Mouse (Mus musculus): ENCODE data around the gene Astn1. TPM values are rescaled to one million over a fixed set of nuclear protein-coding genes. Genes with fewer than 3 reads are reported as not detected.

Astn1 gene
- polyA plus RNA-seq, 1 experiment: 0.02 TPM

DNA sequence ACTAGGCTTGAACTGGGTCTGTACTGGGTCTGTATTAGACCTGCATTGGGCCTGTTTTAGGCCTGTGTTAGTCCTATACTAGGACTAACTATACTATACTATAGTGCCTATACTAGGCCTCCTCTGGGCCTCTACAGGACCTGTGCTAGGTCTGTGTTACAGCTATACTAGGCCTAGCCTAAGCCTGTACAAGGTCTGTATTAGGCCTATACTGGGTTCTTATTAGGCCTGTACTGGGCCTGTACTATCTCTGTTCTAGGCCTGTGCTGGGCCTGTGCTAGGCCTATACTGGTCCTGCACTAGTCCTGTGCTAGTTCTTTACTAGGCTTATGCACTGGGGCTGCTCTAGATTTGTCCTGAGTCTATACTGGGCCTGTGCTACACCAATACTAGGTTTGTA lies 90.6 kb downstream of the Astn1 start:
- DNase-seq (ENCODE audit: low read depth in 1 of 2, low spot score in 2 of 2): no peak
- Histone ChIP-seq H3K4me3 (ENCODE audit: extremely low read depth, insufficient read depth, insufficient read length) (no peak overlapping the region), H3K4me1 (ENCODE audit: control insufficient read depth, insufficient read depth, insufficient read length) (no peaks in the 10 kb centered on the region), H3K27me3 (ENCODE audit: control insufficient read depth, insufficient read depth, low read length) (no peaks in the 10 kb centered on the region), H3K36me3 (ENCODE audit: control insufficient read depth, insufficient read depth, low read length) (no peaks in the 10 kb centered on the region), H3K27ac (ENCODE audit: insufficient read depth, low read length) (no peak overlapping the region)
- TF ChIP-seq CTCF (IDR thresholded peaks at IDR 0.05; ENCODE audit: extremely low read depth, insufficient read depth, insufficient read length, insufficient replicate concordance) (no peak), POLR2A (IDR thresholded peaks at IDR 0.05; ENCODE audit: low read depth, low read length) (no peak)

DNA sequence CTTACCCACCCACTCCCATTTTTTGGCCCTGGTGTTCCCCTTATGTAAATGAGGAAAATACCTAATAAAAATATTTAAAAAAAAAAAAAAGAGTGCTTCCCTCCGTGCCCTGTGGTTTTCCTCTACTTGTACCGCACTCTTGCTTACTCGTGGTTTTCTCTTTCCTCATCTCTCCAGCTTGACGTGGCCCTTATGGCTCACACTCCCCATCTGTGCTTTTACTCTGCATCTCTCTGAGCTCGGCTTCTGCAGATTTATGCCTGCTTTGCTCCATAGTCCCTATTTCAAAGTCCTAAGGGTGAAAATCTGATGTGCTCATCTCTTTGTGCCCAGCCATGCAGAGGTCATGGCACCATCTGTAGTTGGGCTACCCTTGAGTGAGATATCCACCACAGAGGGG lies 91.5 kb downstream of the Astn1 start:
- WGBS: 28% methylated on average over 5 of the region's 5 CpGs
- Histone ChIP-seq H3K4me1 (ENCODE audit: control insufficient read depth, insufficient read depth, insufficient read length) (no peaks in the 10 kb centered on the region), H3K4me3 (ENCODE audit: extremely low read depth, insufficient read depth, insufficient read length) (no peak overlapping the region), H3K36me3 (ENCODE audit: control insufficient read depth, insufficient read depth, low read length) (no peaks in the 10 kb centered on the region), H3K27me3 (ENCODE audit: control insufficient read depth, insufficient read depth, low read length) (no peaks in the 10 kb centered on the region), H3K27ac (ENCODE audit: insufficient read depth, low read length) (no peak overlapping the region)
- TF ChIP-seq POLR2A (IDR thresholded peaks at IDR 0.05; ENCODE audit: low read depth, low read length): no peak
- no peak for TF ChIP-seq CTCF (IDR thresholded peaks at IDR 0.05; ENCODE audit: extremely low read depth, insufficient read depth, insufficient read length, insufficient replicate concordance)
- no peak for DNase-seq (ENCODE audit: low read depth in 1 of 2, low spot score in 2 of 2)

DNA sequence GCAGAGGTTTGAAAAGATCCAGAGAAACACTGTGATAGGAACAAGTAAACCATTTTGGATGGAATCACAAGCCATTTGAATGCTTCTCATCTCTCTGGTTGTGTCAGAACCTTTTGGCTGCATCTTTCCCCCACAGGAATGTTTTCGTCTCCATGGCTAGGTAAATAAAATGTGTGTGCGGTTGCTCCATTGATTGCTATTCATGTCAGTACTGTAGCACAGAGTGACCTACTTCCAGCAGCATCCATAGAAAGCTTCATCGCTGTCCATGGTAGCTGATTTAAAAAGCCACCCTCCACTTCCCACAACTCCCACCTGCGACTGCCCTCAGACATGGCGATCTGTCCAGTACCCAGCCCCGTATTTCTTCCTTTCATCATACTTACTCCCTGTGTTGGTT lies 101.9 kb downstream of the Astn1 start:
- WGBS: 78% methylated on average over 6 of the region's 6 CpGs
- no peak for TF ChIP-seq CTCF (IDR thresholded peaks at IDR 0.05; ENCODE audit: extremely low read depth, insufficient read depth, insufficient read length, insufficient replicate concordance)
- no peaks in the 10 kb centered on the region for H3K4me1 ChIP-seq (ENCODE audit: control insufficient read depth, insufficient read depth, insufficient read length)
- no peaks in the 10 kb centered on the region for H3K36me3 ChIP-seq (ENCODE audit: control insufficient read depth, insufficient read depth, low read length)
- no peak overlapping the region for H3K27ac ChIP-seq (ENCODE audit: insufficient read depth, low read length)
- DNase-seq (ENCODE audit: low read depth in 1 of 2, low spot score in 2 of 2): no peak
- H3K27me3 ChIP-seq (ENCODE audit: control insufficient read depth, insufficient read depth, low read length): no peaks in the 10 kb centered on the region
- no peak overlapping the region for H3K4me3 ChIP-seq (ENCODE audit: extremely low read depth, insufficient read depth, insufficient read length)

DNA sequence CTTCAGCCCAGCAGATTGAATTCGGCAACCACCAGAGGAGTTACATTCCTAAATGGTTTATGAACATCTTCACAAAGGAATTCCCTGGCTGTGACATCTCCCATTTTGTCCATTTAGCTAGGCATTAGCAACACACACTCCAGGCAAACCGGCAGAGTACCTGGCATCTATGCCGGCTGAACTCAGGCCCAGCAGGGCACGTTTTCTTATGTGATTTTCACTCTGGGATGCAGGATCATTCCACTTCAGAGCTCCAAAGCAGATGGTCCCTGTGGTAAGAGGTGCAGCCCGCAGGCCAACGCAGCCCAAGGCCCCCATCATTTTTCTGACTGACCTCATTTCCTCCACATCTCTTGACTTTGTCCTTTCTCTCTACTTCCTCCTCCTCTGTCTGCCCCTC lies 103.2 kb downstream of the Astn1 start:
- no peak for TF ChIP-seq CTCF (IDR thresholded peaks at IDR 0.05; ENCODE audit: extremely low read depth, insufficient read depth, insufficient read length, insufficient replicate concordance)
- no peak for TF ChIP-seq POLR2A (IDR thresholded peaks at IDR 0.05; ENCODE audit: low read depth, low read length)
- no peaks in the 10 kb centered on the region for H3K36me3 ChIP-seq (ENCODE audit: control insufficient read depth, insufficient read depth, low read length)
- H3K27me3 ChIP-seq (ENCODE audit: control insufficient read depth, insufficient read depth, low read length): no peaks in the 10 kb centered on the region
- H3K4me1 ChIP-seq (ENCODE audit: control insufficient read depth, insufficient read depth, insufficient read length): no peaks in the 10 kb centered on the region
- WGBS: 60% methylated on average over 6 of the region's 6 CpGs
- no peak overlapping the region for H3K27ac ChIP-seq (ENCODE audit: insufficient read depth, low read length)
- no peak overlapping the region for H3K4me3 ChIP-seq (ENCODE audit: extremely low read depth, insufficient read depth, insufficient read length)
- DNase-seq (ENCODE audit: low read depth in 1 of 2, low spot score in 2 of 2): no peak

DNA sequence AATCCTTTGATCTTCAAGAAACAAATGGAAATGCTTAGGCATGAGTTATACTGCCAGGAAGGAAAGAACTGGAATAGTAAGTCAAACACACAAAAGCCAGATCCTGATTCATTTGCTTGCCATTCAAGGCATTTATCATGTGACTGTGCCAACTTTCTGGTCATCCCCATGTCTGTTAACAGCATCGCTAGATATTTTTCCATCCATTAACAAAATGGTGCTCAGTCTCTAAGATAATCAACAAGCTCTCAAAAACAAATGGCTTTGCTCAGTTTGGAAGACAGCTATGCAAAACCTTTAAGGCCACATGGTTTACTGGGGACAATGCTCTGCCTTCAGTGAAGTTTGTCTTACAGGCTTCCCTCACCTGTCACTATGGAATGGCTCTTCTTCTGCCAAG lies 115.8 kb downstream of the Astn1 start:
- no peaks in the 10 kb centered on the region for H3K4me1 ChIP-seq (ENCODE audit: control insufficient read depth, insufficient read depth, insufficient read length)
- H3K36me3 ChIP-seq (ENCODE audit: control insufficient read depth, insufficient read depth, low read length): no peaks in the 10 kb centered on the region
- H3K27me3 ChIP-seq (ENCODE audit: control insufficient read depth, insufficient read depth, low read length): no peaks in the 10 kb centered on the region
- DNase-seq (ENCODE audit: low read depth in 1 of 2, low spot score in 2 of 2): no peak
- TF ChIP-seq POLR2A (IDR thresholded peaks at IDR 0.05; ENCODE audit: low read depth, low read length) (no peak), CTCF (IDR thresholded peaks at IDR 0.05; ENCODE audit: extremely low read depth, insufficient read depth, insufficient read length, insufficient replicate concordance) (no peak)
- WGBS: 87% methylated on average over 1 of the region's 1 CpGs
- no peak overlapping the region for H3K27ac ChIP-seq (ENCODE audit: insufficient read depth, low read length)
- no peak overlapping the region for H3K4me3 ChIP-seq (ENCODE audit: extremely low read depth, insufficient read depth, insufficient read length)

DNA sequence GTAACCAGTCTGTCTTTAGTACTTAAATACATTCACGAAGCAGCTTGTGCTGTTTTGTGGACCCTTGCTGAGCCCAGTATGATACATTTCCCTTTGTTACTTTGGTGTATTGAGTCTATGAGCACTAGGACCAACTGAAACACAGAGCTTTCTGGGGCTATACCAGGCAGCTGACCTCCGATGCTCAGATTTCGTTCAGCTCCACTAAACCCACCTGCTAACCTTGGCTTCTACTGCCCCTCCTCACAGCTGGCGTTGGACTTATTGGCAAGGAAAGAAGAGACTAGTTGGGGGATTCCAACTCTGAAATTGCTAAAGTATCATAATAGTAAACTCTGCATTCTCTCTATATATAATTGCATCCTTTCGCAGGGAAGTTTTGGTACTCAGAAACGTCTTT lies 118.2 kb downstream of the Astn1 start:
- no peaks in the 10 kb centered on the region for H3K36me3 ChIP-seq (ENCODE audit: control insufficient read depth, insufficient read depth, low read length)
- H3K4me3 ChIP-seq (ENCODE audit: extremely low read depth, insufficient read depth, insufficient read length): no peak overlapping the region
- TF ChIP-seq POLR2A (IDR thresholded peaks at IDR 0.05; ENCODE audit: low read depth, low read length) (no peak), CTCF (IDR thresholded peaks at IDR 0.05; ENCODE audit: extremely low read depth, insufficient read depth, insufficient read length, insufficient replicate concordance) (no peak)
- no peaks in the 10 kb centered on the region for H3K4me1 ChIP-seq (ENCODE audit: control insufficient read depth, insufficient read depth, insufficient read length)
- no peak for DNase-seq (ENCODE audit: low read depth in 1 of 2, low spot score in 2 of 2)
- no peak overlapping the region for H3K27ac ChIP-seq (ENCODE audit: insufficient read depth, low read length)
- H3K27me3 ChIP-seq (ENCODE audit: control insufficient read depth, insufficient read depth, low read length): no peaks in the 10 kb centered on the region
- WGBS: 81% methylated on average over 6 of the region's 6 CpGs

DNA sequence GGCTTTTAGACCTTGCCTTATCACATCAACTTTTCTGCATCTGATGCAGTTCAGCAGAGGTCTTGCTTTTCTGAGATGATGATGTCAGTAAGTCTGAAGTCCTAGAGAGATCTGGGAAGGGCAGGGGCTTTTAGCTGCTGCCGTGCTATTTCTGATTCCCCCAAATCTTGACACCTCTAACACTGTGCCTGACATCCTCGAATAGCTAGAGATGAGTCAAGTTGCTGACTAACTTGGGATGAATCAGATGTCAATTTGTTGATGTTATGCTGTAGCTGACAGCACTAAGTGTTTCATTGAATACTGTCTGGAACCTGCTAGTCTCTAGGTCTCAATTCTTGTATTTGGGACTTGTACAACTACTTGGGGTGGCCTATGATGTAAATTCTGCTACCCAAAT lies 121.7 kb downstream of the Astn1 start:
- Histone ChIP-seq H3K36me3 (ENCODE audit: control insufficient read depth, insufficient read depth, low read length) (no peaks in the 10 kb centered on the region), H3K27ac (ENCODE audit: insufficient read depth, low read length) (no peak overlapping the region), H3K4me1 (ENCODE audit: control insufficient read depth, insufficient read depth, insufficient read length) (no peaks in the 10 kb centered on the region), H3K4me3 (ENCODE audit: extremely low read depth, insufficient read depth, insufficient read length) (no peak overlapping the region), H3K27me3 (ENCODE audit: control insufficient read depth, insufficient read depth, low read length) (no peaks in the 10 kb centered on the region)
- no peak for DNase-seq (ENCODE audit: low read depth in 1 of 2, low spot score in 2 of 2)
- 77% methylated on average over 2 of the region's 2 CpGs for WGBS
- TF ChIP-seq POLR2A (IDR thresholded peaks at IDR 0.05; ENCODE audit: low read depth, low read length) (no peak), CTCF (IDR thresholded peaks at IDR 0.05; ENCODE audit: extremely low read depth, insufficient read depth, insufficient read length, insufficient replicate concordance) (no peak)

All from spleen, adult 2 months (tissue).